Mouse (Mus musculus) bone marrow macrophage, adult 2 months (primary cell): ENCODE data around the gene Azgp1.
"Not testable (repeated sequence)": the region's sequence is repeated elsewhere in the genome, so short reads cannot be mapped to it uniquely, and the experiment has no call there.

Experiments used
- CTCF ChIP-seq: IDR thresholded peaks from 2 replicates; pipeline ENCODE4 v1.5.1; 2012; ENCODE audit warnings: low read depth, mild to moderate bottlenecking, low read length, moderate library complexity
- POLR2A ChIP-seq: IDR thresholded peaks from 2 replicates; pipeline ENCODE4 v1.6.1; 2012; ENCODE audit warnings: mild to moderate bottlenecking, low read depth, low read length, borderline replicate concordance

GRCm38 (mm10) chr5:137933934-137934333 lies 47.4 kb upstream of the Azgp1 start:
- TF ChIP-seq POLR2A, CTCF: not testable (repeated sequence)
